Mouse (Mus musculus): Measurements from ENCODE around the gene Slc5a11.

Slc5a11 gene

DNA sequence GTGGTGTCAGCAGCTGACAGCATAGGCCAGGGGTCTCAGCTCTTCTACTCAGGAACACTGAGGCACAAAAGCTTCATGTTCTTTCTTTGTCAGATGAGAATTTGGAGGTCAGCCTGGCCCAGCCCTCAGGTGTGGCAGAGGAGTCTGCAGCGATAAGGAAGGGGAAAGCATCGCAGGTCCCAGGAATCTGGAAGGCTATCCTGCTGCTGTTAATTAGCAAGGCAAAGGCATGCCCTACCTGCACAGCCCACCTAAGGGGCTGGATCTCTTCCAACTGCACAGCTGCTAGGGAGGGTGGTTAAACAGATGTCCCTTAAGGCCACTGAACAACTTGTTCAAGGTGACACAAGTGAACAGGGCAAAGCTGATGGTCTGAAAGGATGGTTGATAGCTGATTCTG is 558 bp downstream of the Slc5a11 start:
- DNase-seq, result no peak

DNA sequence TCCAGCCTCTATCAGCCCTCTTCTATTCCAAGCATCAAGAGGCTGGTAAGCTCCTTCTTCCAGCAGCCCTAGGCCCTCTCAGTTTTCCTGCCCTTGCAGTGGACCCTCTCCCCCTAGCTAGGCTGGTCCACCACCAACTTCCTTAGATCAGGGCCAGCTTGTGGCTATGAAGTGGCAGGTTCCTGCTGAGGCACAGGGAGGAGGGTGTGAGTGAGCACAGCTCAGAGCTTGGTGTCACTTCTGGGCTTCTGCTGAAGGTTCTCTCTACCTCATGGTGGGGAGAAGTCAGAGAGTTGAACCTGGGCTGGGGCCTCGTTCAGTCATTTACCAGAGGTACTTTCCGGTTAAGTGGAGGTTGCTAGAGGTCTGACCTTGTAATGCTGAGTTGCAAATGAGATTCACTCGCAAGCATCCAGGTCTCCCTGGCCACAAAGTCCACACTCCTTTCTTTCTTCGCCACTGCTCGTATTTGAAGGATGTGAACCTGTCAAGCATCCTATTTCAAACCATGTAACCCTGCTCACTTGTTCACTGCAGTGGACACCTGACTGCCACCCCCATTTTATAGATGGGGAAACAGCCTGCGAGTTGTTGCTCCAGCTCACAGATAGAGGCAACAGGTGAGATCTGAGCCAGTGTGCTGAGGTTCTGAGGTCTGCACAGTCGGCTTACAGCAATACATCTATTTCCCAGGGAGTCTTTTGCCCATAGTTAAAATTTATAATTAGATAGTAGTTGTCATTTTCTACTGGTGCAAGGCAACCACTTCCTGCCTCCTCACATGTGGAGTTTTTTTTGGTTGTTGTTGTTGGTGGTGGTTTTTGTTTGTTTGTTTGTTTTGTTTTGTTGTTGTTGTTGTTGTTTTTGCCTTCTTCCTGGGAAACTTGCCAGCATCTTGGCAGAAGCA is 3.1 kb downstream of the Slc5a11 start:
- DNase-seq, result no peak

DNA sequence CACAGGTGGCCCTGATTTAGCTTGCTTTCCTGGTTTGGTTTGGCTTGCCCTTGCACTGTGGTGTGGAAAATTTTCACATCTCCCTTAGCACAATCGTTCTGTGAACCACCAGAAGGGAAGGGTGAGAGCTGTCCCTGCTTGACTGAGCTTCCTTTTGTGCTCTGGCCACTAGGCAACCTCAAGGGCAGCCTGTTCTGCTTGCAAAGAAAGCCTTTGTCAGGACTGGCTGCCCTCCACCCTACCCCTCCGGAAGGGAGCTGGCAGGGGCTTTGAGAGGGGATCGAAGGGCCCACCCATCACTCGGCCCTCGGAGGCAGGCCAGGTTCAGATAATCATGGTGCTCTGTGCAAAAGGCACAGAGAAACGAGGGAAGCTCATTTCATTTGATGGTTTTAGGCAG is 4.0 kb downstream of the Slc5a11 start:
- no peak for DNase-seq

DNA sequence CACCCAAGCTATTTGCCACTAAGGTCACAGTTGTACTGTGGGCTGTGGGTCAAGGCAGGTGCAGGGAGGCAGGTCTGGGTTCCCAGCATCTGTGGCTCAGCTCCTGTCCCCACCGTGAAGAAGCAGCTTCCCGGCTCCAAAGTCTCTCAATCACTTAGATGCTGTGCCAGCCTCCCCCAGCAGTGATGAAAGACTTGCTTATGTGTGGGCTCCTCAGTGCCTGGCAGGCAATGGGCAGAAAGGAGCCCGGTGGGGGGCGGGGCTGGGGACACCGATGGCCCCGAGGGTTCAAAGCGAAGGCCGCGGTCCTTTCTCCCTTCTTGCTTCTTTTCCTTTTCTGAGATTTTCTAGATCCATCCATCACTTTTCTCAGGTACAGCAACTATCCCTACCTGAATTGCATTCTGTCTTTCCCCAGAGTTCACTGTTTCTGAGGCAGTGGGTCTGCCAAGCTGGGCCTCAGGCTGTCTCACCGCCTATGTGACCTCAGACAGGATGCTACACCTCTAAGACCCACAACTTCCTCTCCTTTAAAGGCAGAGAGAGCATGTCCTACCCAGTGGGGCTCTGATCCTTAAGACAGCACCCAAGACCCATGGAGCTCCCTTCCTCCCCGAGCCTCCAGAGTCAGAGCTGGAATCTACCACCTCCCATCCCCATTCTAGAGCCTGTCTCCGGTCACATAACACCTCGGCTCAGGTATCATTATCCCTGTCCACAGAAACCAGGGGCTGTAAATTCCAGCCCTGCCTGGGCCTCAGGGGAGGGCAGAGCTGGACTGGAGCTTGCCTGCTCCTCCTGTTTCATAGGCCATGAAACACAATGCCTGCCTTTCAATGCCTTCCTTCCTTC is 5.4 kb downstream of the Slc5a11 start:
- DNase-seq, result no peak

DNA sequence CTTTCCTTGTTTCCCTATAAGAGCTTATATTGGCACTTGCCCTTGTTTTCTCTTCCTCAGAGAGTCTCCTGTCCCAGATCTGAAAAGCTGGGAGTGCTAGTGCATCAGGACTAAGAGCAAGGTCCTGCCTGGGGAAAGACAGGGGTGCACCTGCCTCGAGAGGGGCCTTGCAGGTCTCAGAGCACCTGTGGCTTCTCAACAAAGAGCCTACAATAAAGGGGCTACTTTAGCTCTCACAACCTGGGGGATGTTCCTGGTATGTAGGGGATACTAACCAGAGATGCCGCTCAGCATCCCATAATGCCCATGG is 6.0 kb downstream of the Slc5a11 start:
- no peak for DNase-seq

DNA sequence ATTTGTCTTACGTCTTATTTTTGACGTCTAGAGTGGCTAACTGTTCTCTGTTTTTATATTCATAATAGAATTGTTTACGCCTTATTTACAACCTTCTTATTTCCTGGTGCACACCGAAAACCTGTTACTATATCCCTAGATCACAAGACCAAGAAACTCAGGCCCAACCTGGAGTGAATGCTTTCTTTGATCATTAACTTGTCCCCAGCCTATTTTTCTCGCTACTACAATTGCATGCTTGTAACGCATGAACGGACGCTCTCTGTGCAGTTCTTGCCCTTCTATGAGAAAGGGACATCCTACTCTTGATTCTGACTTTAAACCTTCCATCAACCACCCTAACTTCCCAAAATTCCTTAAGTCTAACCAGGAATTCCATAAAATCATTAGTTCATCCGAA is 9.5 kb downstream of the Slc5a11 start:
- no peak for DNase-seq

- no peak for DNase-seq
These were observed 10.6 kb downstream of the Slc5a11 start for GRCm38 (mm10) chr7:123225159-123225558.

DNA sequence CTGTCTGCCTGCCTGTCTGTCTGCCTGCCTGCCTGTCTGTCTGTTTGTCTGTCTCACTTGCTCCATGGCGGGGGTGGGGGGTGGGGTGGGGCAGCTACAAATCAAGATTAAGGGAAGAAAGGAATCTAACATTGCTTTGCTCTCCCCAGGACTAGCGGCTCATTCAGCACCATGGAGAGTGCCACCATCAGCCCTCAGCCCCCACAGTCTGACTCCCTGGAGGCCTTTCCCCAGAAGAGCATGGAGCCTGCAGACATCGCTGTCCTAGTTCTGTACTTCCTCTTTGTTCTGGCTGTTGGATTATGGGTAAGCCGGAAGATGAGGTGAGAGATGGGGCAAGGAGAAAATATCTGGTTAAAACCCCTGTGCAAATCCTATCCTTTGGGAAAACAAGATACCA is 20.9 kb downstream of the Slc5a11 start:
- peak; percentile 19 for DNase-seq

DNA sequence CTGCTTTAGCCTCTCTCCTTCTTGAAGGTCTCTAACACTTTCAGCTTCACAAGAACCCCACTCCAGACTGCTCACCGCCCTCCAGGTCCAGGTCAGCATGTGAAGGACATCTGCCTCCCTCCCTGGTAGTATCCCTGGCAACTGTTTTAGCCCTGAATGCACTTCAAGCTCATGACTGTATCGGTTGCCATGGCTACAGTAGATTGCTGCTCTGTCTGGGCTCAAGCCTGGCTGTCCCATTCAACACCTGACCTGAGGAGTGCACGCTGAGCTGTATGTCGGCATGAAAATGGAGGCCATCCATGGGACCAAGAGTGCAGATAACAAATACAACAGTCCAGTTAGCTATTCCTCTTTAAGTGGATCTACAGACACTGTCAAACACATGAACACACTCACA is 24.0 kb downstream of the Slc5a11 start:
- no peak for DNase-seq

DNA sequence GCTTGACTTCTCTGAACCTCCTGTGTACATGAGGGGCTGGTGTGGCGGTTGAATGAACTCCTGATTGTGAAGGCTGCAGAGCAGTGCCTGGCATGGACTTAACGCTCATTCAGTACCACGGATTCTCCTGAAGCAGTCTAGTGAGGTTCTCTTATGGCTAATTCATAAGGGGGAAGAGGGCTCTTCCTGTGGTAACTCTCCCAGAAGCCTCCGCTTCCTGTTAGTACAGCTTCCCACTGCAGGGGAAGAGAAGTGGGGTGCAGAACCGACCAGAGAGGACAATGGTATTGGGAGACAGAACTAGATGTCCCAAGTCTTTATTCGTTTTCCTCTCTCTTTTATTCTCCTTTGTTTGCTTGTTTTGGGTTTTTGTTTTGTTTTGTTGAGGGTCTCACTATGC is 25.5 kb downstream of the Slc5a11 start:
- DNase-seq, result no peak

GRCm38 (mm10) chr7:123242241-123242640 is 27.7 kb downstream of the Slc5a11 start:
- DNase-seq, result no peak

DNA sequence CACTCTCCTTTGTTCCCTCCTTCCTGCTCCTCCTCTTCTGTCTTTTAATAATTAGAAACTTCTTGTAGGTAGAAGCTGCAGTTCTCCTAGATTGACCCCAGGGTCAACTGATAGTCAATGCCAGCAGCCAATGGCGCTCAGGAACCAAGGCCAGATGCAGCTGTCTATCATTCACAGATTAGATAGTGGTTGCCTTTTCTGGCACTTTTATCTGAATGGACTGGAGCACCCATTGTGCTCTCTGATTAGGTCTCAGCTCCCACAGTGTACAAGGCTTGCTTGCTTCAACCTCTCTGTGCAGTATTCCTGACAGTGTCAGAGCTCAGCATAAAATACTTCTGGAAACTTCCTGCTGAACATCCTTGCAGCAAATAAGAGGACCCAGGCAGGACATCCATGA is 30.3 kb downstream of the Slc5a11 start:
- peak; percentile 21 for DNase-seq

DNA sequence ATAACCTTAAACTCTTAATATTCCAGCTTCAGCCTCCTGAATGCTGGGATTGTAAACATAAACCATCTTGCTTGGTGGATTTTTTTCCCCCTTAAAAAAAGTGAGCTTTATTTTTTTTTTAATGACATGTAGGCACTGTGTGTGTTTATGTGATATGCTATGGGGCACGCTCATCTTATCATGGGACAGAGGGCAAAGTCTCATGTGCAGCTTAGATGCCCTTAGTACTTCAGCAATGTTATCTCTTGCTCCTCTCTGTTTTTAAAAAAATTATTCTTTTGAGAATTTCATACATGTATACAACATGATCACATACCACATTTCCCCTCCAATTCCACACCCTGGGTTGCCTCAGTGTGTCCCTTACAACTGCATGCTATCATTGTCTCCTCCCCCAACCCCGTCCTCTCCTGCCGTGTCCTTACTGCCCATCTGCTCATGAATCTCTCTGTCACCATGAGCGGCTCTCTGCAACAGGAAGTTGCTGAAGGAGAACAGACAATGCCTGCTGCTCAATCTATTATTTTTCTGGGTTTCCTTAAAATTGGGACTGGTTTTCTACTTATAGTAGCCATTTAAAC is 32.0 kb downstream of the Slc5a11 start:
- no peak for DNase-seq

DNA sequence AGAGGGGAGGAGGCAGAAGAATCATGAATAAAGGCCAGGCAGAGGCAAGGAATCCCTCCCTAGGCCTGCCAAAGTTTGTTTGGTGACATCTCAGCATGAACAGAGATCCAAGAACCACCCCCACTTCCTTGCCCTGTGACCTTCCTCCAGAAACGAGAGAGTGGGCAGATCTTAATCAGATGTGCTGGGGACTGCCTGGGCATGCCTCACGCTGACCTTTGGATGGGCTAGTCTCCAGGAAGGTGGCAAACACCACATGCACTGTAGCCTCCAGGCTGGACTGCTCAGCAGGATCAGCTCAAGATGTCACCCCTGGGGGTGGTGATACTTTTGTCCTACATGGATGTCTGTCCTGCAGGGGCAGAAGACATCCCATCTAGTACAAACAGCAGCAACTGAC is 33.6 kb downstream of the Slc5a11 start:
- no peak for DNase-seq

- no peak for DNase-seq
These were observed 36.8 kb downstream of the Slc5a11 start for GRCm38 (mm10) chr7:123251343-123251742.

DNA sequence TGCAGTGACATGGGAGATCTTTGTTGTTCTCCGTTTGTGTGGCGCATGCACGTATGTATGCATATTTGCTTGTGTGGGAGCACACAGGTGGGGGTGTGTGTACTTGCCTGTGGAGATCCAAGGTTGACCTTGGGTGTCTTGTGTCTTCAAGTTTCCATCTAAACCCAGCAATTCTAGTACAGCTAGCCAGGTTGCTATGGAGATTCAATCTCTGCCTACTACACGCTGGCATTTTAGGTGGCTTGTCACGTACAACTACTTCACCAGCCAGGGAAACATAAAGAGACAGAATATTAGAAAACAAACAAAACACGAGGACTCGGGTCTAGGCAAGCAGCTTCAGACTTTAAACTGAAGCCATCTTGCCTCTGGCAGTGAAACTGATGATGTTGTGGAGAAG is 38.8 kb downstream of the Slc5a11 start:
- DNase-seq, result no peak

GRCm38 (mm10) chr7:123254196-123254970 is 39.8 kb downstream of the Slc5a11 start:
- DNase-seq, result no peak

DNA sequence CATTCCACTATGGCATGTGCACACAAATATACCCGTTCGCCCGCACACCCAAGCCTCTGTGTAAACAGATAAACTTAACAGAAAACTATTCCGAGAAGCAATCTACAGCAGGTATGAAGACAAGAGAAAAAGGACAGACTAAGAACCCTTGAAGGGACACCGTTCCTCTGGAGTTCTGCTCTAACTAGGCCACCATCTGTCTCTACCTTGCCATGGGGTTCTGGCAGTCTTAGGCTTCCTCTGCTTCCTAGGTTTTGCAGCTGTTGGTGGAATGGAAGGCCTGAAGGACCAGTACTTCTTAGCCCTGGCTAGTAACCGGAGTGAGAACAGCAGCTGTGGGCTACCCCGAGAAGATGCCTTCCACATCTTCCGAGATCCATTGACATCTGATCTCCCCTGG is 43.5 kb downstream of the Slc5a11 start:
- DNase-seq, result no peak

- DNase-seq, result no peak
These were observed 58.5 kb downstream of the Slc5a11 start for GRCm38 (mm10) chr7:123273056-123273455.

GRCm38 (mm10) chr7:123276568-123276967 is 62.0 kb downstream of the Slc5a11 start:
- DNase-seq, result no peak

DNA sequence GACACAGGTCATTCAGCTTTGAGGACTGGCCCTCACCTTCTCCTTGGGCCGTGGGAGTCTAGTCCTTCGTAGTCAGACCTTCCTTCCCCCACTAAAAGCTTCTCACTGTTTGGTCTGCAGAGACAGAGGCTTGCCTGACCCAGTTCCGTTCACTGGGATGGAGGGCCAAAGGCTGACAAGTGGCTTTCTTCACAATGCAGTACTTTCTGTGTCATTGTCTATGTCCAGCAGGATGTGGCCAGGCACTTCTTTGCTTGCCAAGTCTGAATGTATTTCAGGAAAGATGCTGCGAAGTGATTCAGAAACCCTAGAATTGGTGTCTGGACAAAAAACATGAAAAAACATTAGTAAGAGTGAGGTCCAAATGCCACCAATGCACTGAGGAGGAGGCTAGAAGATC is 65.2 kb downstream of the Slc5a11 start:
- no peak for DNase-seq

GRCm38 (mm10) chr7:123283826-123284225 is 69.2 kb downstream of the Slc5a11 start:
- DNase-seq, result no peak

- DNase-seq, result no peak
These were observed 71.3 kb downstream of the Slc5a11 start for GRCm38 (mm10) chr7:123285896-123286295.
